Mouse (Mus musculus) kidney, adult 2 months (tissue): ENCODE data around the gene Ap1s1. TPM values are rescaled to one million over a fixed set of nuclear protein-coding genes. Genes with fewer than 3 reads are reported as not detected.

Experiments used
- DNase-seq: peaks from one replicate; pipeline ENCODE4 v3.0.0; 2021
- H3K27ac ChIP-seq: fragments of 200-500 bp; 2 replicates; pipeline ENCODE4 v1.5.1; 2012; ENCODE audit warnings: low read depth, low read length, control low read depth, inconsistent platforms; ENCODE audit not compliant: insufficient read depth
- H3K27me3 ChIP-seq: fragments of 200-500 bp; replicated peaks from 2 replicates; pipeline ENCODE4 v1.6.1; 2012; ENCODE audit warnings: mild to moderate bottlenecking, moderate library complexity, low read length, inconsistent platforms; ENCODE audit not compliant: control insufficient read depth, insufficient read depth
- H3K36me3 ChIP-seq: fragments of 200-500 bp; 2 replicates; pipeline ENCODE4 v1.6.1; 2012; ENCODE audit warnings: mild to moderate bottlenecking, moderate library complexity, low read length, inconsistent platforms; ENCODE audit not compliant: control insufficient read depth, insufficient read depth
- H3K4me1 ChIP-seq: fragments of 200-500 bp; 2 replicates; pipeline ENCODE4 v1.6.1; 2011; ENCODE audit warnings: low read length; ENCODE audit not compliant: control insufficient read depth, insufficient read depth
- H3K4me3 ChIP-seq: fragments of 200-500 bp; 2 replicates; pipeline ENCODE4 v1.5.1; 2011; ENCODE audit warnings: mild to moderate bottlenecking, low read depth, low read length, control low read depth; ENCODE audit not compliant: insufficient read depth
- CTCF ChIP-seq: fragments of 200-500 bp; conservative IDR thresholded peaks from 2 replicates; pipeline ENCODE4 v1.5.1; 2011; ENCODE audit warnings: low read depth, mild to moderate bottlenecking, control low read depth, low read length, moderate library complexity, mixed read lengths; ENCODE audit not compliant: insufficient read depth, insufficient read length
- POLR2A ChIP-seq: fragments of 200-500 bp; IDR thresholded peaks from one replicate; pipeline ENCODE4 v1.6.1; 2011; ENCODE audit warnings: low read depth, low read length, control low read depth
- WGBS: fragments of 180-500 bp; shearing (Covaris S2); methylation state at CpG from one replicate; pipeline ENCODE4 v1.1.7; 2018; 5-methylcytosine and 5-hydroxymethylcytosine counted together
- polyA plus RNA-seq: library from polyadenylated mRNA; depleted of rRNA; stranded (reverse); fragments of >200 nt; gene quantifications from 2 replicates; pipeline ENCODE4 v1.2.3, GENCODE M21; 2012

Gene Ap1s1
- polyA plus RNA-seq, 1 experiment = 67.0 TPM

DNA sequence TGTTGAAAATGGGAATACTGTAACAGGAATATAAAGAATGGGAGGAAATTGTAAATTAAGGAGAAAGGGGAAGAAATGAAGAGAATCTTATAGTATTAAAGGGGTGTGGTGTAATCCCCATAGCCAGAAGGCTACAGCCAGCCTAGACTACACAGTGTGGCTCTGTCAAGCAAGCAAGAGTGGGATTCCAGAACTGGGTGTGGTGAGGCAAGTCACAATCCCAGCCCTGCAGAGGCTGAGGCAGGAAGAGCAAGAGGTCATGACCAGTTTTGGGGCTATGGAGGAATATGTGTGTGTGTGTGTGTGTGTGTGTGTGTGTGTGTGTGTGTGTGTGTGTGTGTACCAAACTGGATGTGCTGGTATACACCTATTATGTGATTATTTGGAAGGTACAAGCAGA lies 1.1 kb upstream of the Ap1s1 start:
- no peak for DNase-seq
- H3K4me3 ChIP-seq = no peak overlapping the region
- H3K27me3 ChIP-seq = no peaks in the 10 kb centered on the region
- no peaks in the 10 kb centered on the region; the same call in 1 of the 2 replicates for H3K4me1 ChIP-seq
- TF ChIP-seq CTCF (no peak), POLR2A (no peak)
- H3K27ac ChIP-seq = no peak overlapping the region
- H3K36me3 ChIP-seq = no peaks in the 10 kb centered on the region

DNA sequence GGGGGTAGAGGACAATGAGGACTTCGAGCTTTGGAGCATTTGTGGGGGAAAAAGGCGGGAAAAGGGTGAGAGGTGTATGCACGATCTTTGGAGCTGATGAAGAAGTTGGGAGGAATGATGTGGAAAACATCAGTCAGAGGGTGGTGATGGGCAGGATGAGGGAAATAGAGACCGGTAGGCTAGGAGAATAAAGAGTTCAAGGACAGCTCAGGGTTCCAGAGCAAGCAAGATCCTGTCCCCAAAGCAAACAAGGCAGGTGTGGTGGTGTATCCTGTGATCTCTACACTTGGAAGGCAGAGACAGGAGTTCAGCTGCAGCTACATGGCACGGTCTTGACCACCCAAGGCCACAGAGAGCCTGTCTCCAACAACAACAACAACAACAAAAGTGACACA lies 386 bp upstream of the Ap1s1 start:
- no peak for DNase-seq
- H3K36me3 ChIP-seq = peaks cover 2% of the 10 kb centered on the region
- peak overlapping the region; percentile 14; the same call in 1 of the 2 replicates for H3K4me3 ChIP-seq
- TF ChIP-seq CTCF (no peak), POLR2A (no peak)
- no peak overlapping the region for H3K27ac ChIP-seq
- H3K4me1 ChIP-seq = no peaks in the 10 kb centered on the region; the same call in 1 of the 2 replicates
- H3K27me3 ChIP-seq = no peaks in the 10 kb centered on the region
- WGBS = 25% methylated on average over 5 of the region's 5 CpGs

DNA sequence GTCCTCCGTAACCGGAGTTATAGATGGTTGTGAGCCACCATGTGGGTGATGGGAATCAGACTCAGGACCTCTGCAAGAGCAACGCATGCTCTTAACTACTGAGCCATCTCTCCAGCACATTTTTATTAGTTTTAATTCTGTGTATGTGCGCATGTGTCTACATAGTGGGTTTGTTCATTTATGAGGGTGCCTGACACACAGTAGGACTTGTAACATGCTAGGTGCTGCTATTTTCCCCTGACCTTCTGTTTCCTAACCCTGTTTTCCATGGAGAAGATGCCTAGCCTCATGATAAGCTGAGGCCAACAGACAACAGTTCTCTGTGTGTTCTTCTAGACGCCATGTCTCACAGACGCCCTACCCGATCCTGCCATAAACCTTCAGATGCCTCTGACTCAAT lies 1.9 kb downstream of the Ap1s1 start:
- Histone ChIP-seq H3K36me3 (peaks cover 2% of the 10 kb centered on the region), H3K4me1 (no peaks in the 10 kb centered on the region; the same call in 1 of the 2 replicates), H3K27ac (no peak overlapping the region), H3K4me3 (no peak overlapping the region), H3K27me3 (no peaks in the 10 kb centered on the region)
- no peak for DNase-seq
- WGBS = 96% methylated on average over 7 of the region's 7 CpGs
- TF ChIP-seq POLR2A (no peak), CTCF (no peak)

DNA sequence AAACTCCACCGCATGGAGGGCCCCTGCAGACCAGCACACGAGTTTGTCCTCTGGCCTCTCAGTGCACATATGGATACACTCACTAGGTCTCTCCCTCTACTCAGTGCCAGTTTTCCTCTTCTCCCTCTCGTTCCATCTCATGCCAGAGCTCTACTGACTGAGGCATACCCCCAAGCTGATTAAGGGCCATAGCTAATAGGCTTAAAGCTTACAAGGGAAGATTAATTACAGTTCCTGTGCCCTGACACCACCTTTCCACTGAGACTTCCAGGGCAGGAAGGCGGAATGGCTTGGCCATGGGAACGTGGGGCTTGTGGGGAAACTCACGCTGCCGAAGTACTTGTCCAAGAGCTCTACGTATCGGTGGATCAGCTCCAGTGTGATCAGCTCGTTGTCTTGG lies 4.5 kb downstream of the Ap1s1 start:
- H3K27me3 ChIP-seq = no peaks in the 10 kb centered on the region
- H3K27ac ChIP-seq = no peak overlapping the region
- no peak for TF ChIP-seq POLR2A
- no peak for TF ChIP-seq CTCF
- peaks cover 2% of the 10 kb centered on the region for H3K36me3 ChIP-seq
- no peak overlapping the region for H3K4me3 ChIP-seq
- DNase-seq = no peak
- WGBS = 81% methylated on average over 10 of the region's 10 CpGs
- no peaks in the 10 kb centered on the region; the same call in 1 of the 2 replicates for H3K4me1 ChIP-seq

DNA sequence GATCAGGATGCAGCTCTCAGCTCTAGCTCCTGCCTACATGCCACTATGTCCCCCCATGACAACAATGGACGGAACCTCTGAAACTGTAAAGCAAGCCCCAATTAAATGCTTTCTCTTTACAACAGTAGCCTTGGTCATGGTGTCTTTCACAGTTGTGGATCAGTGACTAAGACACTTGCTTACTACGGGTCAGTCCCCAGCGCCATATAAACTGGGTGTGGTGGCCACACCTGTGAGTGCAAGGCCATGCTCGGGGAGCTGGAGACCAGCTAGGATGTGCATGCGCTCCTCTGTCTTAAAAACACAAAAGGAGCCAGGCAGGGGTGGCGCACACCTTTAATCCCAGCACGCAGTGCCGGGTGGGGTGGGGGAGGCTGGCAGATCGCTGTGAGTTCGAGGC lies 6.5 kb downstream of the Ap1s1 start:
- TF ChIP-seq POLR2A (no peak), CTCF (no peak)
- DNase-seq = no peak
- Histone ChIP-seq H3K4me1 (no peaks in the 10 kb centered on the region), H3K4me3 (no peak overlapping the region), H3K27ac (no peak overlapping the region), H3K27me3 (no peaks in the 10 kb centered on the region), H3K36me3 (peaks cover 2% of the 10 kb centered on the region)
- WGBS = 94% methylated on average over 10 of the region's 10 CpGs

DNA sequence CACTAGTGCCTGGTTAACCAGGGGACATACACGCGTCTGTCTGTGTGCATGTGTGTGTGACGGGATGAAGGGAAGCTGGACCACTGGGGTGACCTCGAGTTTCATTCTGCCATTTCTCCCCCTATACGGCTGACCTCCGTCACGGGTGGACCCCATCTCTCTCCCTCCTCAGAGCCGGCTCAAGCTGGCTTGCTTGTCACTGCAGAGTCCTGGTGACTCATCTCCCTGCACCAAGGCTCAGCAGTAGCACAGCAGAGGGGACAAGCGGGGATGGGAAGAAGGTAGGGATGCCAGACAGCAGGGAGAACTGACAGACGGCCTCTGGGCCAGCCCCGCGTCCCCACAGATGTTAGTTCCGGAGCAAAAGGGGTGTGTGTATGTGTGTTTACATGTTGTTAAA lies 9.7 kb downstream of the Ap1s1 start:
- Histone ChIP-seq H3K4me3 (no peak overlapping the region), H3K4me1 (peaks cover 8% of the 10 kb centered on the region; the same call in 1 of the 2 replicates), H3K36me3 (no peaks in the 10 kb centered on the region), H3K27me3 (no peaks in the 10 kb centered on the region; the same call in 1 of the 2 replicates), H3K27ac (no peak overlapping the region)
- no peak for DNase-seq
- no peak for TF ChIP-seq CTCF
- TF ChIP-seq POLR2A = no peak
- 88% methylated on average over 13 of the region's 13 CpGs for WGBS

DNA sequence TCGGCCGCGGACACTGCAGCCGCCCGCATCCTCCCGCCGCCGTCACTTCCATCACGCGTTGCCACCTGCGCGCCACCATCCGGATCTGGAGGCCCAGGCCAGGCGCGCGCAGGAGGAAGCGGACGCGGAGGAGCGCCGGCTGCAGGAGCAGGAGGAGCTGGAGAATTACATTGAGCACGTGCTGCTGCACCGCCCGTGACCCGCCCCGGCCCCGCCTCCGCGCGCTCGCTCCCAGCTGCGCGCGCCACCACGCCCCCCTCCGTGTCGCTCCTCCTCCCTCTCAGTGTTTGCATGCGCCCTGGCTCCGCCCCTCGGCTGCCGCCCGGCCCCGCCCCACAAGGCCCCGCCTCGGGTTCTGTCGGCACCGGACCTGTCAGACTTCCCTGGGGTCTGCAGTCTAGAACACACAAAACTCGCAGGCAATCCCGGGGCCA lies 13.3 kb downstream of the Ap1s1 start:
- Histone ChIP-seq H3K4me3 (peak overlapping the region; percentile 42), H3K36me3 (no peaks in the 10 kb centered on the region), H3K27ac (no peak overlapping the region), H3K27me3 (peaks cover 5% of the 10 kb centered on the region; the same call in 1 of the 2 replicates), H3K4me1 (peaks cover 8% of the 10 kb centered on the region; the same call in 1 of the 2 replicates)
- 2% methylated on average over 39 of the region's 49 CpGs for WGBS
- DNase-seq = peak; percentile 94
- TF ChIP-seq CTCF = no peak
- no peak for TF ChIP-seq POLR2A

DNA sequence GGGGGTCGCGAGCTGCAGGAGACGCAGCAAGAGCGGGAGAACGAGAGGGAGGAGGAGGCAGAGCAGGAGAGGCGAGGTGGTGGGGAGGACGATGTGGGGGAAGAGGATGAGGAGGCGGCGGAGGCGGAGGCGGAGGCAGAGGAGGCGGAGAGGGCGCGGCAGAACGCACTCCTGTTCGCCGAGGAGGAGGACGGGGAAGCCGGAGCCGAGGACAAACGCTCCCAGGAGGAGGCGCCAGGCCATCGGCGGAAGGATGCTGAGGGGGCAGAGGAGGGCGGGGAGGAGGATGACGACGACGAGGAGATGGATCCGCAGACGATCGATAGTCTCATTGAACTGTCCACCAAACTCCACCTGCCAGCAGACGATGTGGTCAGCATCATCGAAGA lies 13.9 kb downstream of the Ap1s1 start:
- DNase-seq = no peak
- H3K4me1 ChIP-seq = peaks cover 8% of the 10 kb centered on the region; the same call in 1 of the 2 replicates
- no peak for TF ChIP-seq POLR2A
- no peak overlapping the region for H3K27ac ChIP-seq
- peak overlapping the region; percentile 42 for H3K4me3 ChIP-seq
- no peaks in the 10 kb centered on the region for H3K36me3 ChIP-seq
- peaks cover 5% of the 10 kb centered on the region; the same call in 1 of the 2 replicates for H3K27me3 ChIP-seq
- 2% methylated on average over 32 of the region's 33 CpGs for WGBS
